Mouse (Mus musculus): Measurements from ENCODE around the gene Rptor.
"Not testable (repeated sequence)": the region's sequence is repeated elsewhere in the genome, so short reads cannot be mapped to it uniquely, and the experiment has no call there.

Gene Rptor

DNA sequence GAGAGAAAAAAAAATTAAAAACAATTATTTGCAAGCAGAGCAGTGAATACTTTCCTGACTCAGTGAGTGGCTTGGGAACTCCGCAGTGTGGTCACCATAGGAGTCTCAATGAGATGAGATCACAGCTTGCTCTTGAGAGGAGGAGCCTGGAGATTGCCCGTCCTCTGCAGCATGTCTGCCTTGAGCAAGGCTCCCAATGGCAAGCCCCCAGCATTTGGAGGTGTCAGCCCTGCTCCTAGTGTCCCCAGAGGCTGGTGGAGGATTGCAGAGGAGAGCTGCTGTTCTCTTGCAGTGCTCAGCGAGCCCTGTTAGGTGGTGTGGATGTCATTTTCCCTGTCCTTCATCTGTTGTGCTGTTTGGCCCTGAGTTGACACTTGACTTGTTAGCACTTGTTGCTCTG is 56.6 kb downstream of the Rptor start:
- DNase-seq, result no peak

DNA sequence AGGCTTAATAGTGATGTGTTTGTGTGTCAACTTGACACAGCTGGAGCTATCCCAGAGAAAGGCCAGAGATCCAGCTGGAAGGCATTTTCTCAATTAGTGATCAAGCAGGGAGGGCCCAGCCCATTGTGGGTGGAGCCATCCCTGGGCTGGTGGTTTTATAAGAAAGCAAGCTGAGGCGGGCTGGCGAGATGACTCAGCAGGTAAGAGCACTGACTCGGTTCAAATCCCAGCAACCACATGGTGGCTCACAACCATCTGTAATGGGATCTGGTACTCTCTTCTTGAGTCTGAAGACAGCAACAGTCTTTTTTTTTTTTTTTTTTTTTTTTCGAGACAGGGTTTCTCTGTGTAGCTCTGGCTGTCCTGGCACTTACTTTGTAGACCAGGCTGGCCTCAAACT is 58.8 kb downstream of the Rptor start:
- DNase-seq, result not testable (repeated sequence)

DNA sequence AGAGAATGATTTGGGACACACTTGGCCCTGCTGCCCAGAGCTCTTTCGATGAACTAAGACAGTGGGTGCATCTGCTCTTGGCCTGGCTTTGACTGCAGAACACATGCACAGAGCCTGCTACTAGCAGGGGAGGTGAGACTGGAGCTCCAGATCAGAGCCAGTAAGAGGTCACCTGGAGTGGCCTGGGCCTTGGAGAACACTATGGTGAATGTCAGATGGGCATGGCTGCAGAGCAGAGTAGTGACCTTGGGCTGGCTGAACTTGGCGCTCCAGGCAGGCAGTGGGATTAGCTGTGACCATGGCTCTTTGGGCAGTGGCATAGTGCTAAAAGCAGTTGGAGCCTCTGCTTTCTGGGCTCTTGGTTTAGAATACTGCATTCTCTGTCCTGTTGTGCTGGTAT is 61.2 kb downstream of the Rptor start:
- no peak for DNase-seq

DNA sequence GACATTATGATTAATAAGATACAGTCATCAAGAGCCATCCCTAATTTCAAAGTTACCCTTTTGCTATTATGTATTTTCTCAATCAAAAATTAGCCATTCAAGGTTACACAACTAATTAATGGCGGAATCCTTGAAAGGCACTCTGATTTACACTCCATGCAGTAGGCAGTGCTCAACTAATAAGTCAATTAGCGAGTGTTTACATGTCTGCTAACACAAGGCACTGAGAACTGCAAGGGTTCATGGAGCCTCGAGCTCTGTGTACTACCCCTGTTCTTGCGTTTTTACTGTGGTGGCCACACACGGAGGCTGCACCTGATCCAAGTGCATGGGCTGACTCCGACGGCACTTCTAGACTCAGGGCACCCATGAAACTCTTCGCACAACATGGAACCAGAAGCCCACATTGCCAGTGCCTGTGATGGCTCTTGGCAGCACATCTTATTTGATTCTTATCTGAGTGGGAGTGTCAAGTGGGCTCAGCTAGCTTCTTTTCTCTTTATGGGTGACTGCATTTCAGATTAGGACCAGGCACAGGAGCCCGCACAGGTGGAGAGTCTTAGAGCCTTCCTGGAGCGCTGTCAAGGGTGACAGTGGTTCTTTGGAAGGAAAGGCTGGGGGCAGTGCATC is 62.1 kb downstream of the Rptor start:
- no peak for DNase-seq

DNA sequence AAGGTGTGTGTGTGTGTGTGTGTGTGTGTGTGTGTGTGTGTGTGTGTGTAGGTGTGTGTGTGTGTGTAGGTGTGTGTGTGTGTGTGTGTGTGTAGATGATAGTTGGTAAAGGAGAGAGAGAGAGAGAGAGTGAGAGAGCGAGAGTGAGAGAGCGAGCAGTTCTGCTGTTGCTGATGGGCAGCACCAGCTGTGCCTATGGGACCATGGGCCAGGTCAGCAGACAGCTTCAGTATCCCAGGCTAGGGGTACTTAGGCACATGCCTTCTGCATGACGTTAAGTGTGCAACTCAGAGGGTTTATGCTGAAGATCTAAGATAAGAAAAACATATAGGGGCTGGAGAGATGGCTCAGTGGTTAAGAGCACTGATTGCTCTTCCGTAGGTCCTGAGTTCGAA is 62.6 kb downstream of the Rptor start:
- no peak for DNase-seq

- no peak for DNase-seq
Measured at GRCm38 (mm10) chr11:119666567-119667108, 63.9 kb downstream of the Rptor start.

DNA sequence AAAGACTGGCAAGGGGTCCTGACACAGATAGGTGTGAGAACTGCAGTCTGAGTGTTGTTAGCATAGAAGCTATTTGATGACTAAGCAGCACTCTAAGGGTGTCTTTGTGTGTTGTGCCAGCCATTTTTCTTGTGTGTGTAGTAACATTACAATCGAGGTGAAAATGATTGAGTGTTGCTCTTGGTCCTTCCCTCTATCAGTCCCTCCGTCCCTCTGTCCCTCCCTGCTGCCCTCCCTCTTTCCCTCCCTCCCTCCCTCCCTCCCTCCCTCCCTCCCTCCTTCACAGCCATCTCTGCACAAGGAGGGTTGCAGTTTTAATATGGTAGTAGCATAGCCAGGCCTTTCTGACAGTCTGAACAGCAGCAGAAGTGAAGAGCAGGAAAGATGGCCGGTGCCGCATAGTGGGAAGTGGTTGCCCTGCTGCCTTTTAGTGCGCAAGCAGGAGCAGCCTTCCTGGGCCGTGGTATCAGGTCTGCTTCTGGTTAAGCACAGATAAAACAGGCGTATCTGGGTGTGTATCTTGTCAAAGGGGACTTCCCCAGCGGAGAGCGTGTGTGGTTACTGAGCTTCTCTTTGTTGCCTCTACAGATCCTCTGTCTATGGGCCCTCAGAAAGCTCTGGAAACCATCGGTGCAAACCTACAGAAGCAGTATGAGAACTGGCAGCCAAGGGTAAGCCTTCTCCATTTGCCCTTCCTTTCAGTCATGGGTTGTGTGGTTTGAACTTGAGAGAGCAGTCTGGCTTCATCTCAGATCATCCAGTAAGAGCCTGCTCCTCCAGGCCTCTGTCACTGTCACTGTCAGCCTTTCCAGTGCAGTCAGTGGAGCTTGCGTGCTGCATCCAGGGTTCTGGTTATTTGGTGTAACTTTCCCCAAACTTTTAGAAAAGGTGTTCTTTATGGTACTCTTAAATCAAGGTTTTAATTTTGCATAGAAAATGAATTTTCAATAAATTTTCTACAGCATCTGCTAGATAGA is 68.3 kb downstream of the Rptor start:
- peak; percentile 35 to 37 for DNase-seq

- DNase-seq, result no peak
Measured at GRCm38 (mm10) chr11:119672041-119672440, 69.3 kb downstream of the Rptor start.

- no peak for DNase-seq
Measured at GRCm38 (mm10) chr11:119672775-119673174, 70.1 kb downstream of the Rptor start.

- no peak for DNase-seq
Measured at GRCm38 (mm10) chr11:119674835-119675234, 72.1 kb downstream of the Rptor start.

DNA sequence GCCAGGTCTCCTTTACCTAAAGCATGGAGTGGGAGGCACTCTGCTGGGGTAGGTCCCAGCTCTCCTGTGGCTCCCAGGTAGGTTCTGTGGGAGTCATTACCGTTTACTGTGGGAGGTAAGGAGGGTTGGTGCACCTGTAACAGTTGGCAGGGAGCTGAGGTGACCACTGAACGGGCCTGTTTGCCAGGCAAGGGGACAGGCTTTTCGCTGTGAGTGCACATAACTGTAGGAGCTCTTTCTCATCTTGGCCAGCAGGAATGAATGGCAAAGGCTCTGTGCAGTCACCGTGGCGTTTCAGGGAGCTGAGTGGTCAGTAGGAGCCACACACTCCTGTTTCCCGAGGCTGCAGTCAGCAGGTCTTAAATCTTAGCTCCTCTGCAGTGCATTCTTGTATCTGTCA is 72.8 kb downstream of the Rptor start:
- no peak for DNase-seq

DNA sequence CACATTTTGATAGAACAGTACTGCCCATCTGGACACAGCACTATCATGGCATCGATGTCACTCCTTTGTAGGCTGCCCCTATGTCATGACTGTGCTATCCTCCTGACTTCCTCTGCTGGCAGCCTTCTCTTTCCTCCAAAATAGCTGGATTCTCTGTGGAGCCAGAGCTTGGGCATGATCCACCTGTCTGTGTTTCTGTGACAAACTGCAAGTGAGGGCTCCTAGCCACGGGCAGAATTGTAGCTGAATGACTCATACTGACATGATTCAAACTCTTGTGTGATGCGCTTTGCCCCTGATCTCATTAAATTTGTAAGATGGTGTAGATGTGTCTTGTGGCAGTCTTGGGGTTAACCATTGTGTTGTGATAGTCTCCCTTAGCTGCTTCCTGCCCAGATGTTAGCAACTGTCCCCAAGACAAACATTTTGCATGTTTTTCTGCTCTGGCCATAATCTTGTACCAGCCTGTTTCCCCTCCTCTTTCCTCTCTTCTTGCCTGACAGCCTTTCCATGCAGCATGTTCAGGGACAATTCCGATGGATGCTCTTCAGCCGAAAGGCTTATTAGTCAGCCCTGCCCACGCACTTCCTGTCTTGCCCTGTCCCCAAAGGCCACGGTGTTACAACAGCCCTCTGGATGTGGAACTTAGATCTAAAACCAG is 74.2 kb downstream of the Rptor start:
- DNase-seq, result peak in 1 of 2 experiments; percentile 3

GRCm38 (mm10) chr11:119678427-119678826 is 75.7 kb downstream of the Rptor start:
- no peak for DNase-seq

- DNase-seq, result no peak
Measured at GRCm38 (mm10) chr11:119680735-119681134, 78.0 kb downstream of the Rptor start.

- no peak for DNase-seq
Measured at GRCm38 (mm10) chr11:119682285-119682684, 79.6 kb downstream of the Rptor start.

GRCm38 (mm10) chr11:119683796-119684195 is 81.1 kb downstream of the Rptor start:
- no peak for DNase-seq

DNA sequence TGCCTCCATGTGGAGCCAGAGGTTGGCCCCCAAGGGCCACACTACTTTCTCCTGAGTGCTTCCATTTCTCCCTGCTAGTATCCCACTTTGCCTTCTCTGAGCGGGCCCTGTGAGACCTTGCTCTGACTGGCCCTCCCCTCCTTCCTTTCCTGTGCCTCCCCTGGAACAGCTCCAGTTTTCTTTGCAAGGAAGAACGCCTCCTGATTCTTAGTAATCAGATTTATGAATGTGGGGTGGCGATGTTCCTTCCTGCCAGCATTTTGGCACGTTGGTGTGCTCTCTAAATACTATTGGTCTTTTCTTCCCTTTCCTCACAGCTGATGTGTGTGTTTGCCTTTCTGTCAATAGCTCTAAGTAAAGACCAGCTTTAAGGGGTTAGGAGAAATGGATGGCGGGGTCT is 82.8 kb downstream of the Rptor start:
- no peak for DNase-seq

GRCm38 (mm10) chr11:119685910-119686659 is 83.4 kb downstream of the Rptor start:
- DNase-seq, result no peak

DNA sequence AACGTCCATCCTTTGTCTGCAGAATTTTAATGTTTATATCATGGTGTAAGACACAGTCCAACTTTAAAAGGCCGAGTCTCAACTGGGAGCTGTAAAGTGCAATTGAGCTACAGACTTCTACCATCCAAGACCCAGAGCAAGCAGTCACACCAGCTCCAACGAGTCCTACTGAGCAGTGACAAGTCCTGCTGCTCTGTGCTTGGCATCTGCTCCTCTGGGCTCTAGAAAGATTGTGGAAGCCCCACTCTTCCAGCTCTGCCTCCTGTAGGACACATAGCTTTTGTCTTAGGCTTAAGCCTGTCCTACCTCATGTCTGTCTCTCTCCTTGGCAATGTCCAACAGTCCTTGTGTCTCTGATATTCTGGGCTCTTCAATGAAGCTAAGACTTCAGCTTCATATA is 84.6 kb downstream of the Rptor start:
- no peak for DNase-seq

DNA sequence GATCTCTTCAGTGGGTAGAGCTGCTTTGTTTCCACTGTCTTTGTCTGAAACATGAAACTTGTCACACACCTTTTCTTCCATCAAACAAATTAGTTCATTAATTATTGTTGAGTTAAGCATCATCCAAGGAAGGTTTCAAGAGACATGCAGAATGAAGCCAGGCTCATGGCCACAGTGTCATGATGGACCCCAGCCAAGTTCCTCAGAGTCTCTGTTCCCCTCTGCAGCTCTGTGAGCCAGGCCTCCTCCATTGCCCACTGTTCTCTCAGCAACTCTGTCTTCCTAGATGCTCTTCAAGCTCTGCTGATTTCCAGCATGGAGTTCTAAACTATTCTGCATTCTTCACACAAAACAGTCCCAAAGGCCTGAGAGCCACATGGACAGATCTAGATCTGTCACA is 85.3 kb downstream of the Rptor start:
- no peak for DNase-seq

DNA sequence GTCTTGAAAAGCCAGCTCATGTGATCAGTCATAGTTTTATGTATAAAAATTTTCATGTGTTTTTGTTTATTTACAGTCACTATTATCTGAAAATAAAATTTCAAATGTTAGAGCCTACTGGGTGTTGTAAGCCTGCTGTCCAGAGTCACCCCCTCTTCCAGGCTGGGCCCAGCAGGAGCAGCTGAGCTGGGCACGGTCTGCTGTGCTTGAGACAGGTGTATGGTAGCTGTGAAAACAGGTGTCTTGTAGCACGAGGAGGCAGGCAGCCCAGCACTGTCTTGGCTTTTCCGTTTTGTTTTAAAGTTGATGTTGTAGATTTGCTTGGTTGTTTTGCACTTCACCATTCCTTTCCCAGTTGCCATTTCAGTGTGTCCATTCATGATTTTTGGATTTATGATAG is 87.2 kb downstream of the Rptor start:
- DNase-seq, result no peak

GRCm38 (mm10) chr11:119692196-119692910 is 89.6 kb downstream of the Rptor start:
- no peak for DNase-seq
